Mouse (Mus musculus): ENCODE results near the gene Gpm6b. TPM values are rescaled to one million over a fixed set of nuclear protein-coding genes. Genes with fewer than 3 reads are reported as not detected.

Gene Gpm6b
- polyA plus RNA-seq, 1 experiment from 2014 or later = 260 TPM

GRCm38 (mm10) chrX:166338784-166339520 lies 100.2 kb downstream of the Gpm6b start:
- no peaks in the 10 kb centered on the region for H3K9me3 ChIP-seq (replicated peaks)
- H3K27me3 ChIP-seq (replicated peaks) = peaks cover 9% of the 10 kb centered on the region; the same call in 1 of the 2 replicates
- no peak overlapping the region for H3K27ac ChIP-seq (replicated peaks)
- 92% methylated on average over 9 of the region's 9 CpGs for WGBS
- no peaks in the 10 kb centered on the region for H3K36me3 ChIP-seq
- H3K4me2 ChIP-seq = no peak overlapping the region
- no peak for ATAC-seq (ENCODE audit: low FRiP score)
- H3K9ac ChIP-seq (replicated peaks) = no peak overlapping the region
- H3K4me3 ChIP-seq (replicated peaks) = no peak overlapping the region
- H3K4me1 ChIP-seq = no peaks in the 10 kb centered on the region

GRCm38 (mm10) chrX:166339911-166340310 lies 101.2 kb downstream of the Gpm6b start:
- Histone ChIP-seq H3K9ac (replicated peaks) (no peak overlapping the region), H3K4me3 (replicated peaks) (no peak overlapping the region), H3K27me3 (replicated peaks) (peaks cover 9% of the 10 kb centered on the region; the same call in 1 of the 2 replicates), H3K4me2 (no peak overlapping the region), H3K9me3 (replicated peaks) (no peaks in the 10 kb centered on the region), H3K4me1 (no peaks in the 10 kb centered on the region), H3K27ac (replicated peaks) (no peak overlapping the region), H3K36me3 (no peaks in the 10 kb centered on the region)
- ATAC-seq (ENCODE audit: low FRiP score) = no peak
- WGBS = 87% methylated on average over 4 of the region's 4 CpGs

- Histone ChIP-seq H3K4me1 (no peaks in the 10 kb centered on the region), H3K4me2 (no peak overlapping the region), H3K27ac (replicated peaks) (no peak overlapping the region), H3K27me3 (replicated peaks) (peaks cover 9% of the 10 kb centered on the region; the same call in 1 of the 2 replicates), H3K9ac (replicated peaks) (no peak overlapping the region), H3K36me3 (no peaks in the 10 kb centered on the region), H3K9me3 (replicated peaks) (no peaks in the 10 kb centered on the region), H3K4me3 (replicated peaks) (no peak overlapping the region)
- ATAC-seq (ENCODE audit: low FRiP score) = no peak
- WGBS = 83% methylated on average over 6 of the region's 6 CpGs
Measured at GRCm38 (mm10) chrX:166341795-166342194, 103.1 kb downstream of the Gpm6b start.

GRCm38 (mm10) chrX:166344228-166345015 lies 105.7 kb downstream of the Gpm6b start:
- H3K4me3 ChIP-seq (replicated peaks) = peak overlapping the region; percentile 44

GRCm38 (mm10) chrX:166348086-166348485 lies 109.4 kb downstream of the Gpm6b start:
- ATAC-seq (ENCODE audit: low FRiP score) = no peak
- H3K4me3 ChIP-seq (replicated peaks) = peak overlapping the region; percentile 35
- peak overlapping the region; percentile 51 for H3K4me2 ChIP-seq
- H3K27ac ChIP-seq (replicated peaks) = 0 out of 2 replicates have a peak overlapping the region, but pooled peaks have one; percentile 18
- no peaks in the 10 kb centered on the region for H3K36me3 ChIP-seq
- peak overlapping the region; percentile 20 for H3K9ac ChIP-seq (replicated peaks)
- H3K27me3 ChIP-seq (replicated peaks) = no peaks in the 10 kb centered on the region
- 29% methylated on average over 6 of the region's 6 CpGs for WGBS
- H3K9me3 ChIP-seq (replicated peaks) = no peaks in the 10 kb centered on the region
- peaks cover 12% of the 10 kb centered on the region for H3K4me1 ChIP-seq

More at GRCm38 (mm10) chrX:166344228-166345015, 105.7 kb downstream of the Gpm6b start:
- Histone ChIP-seq H3K36me3 (no peaks in the 10 kb centered on the region), H3K4me1 (peaks cover 3% of the 10 kb centered on the region; the same call in 1 of the 2 replicates), H3K9ac (replicated peaks) (peak overlapping the region; percentile 51), H3K27me3 (replicated peaks) (peaks cover 4% of the 10 kb centered on the region; the same call in 1 of the 2 replicates), H3K27ac (replicated peaks) (peak overlapping the region; percentile 86), H3K9me3 (replicated peaks) (no peaks in the 10 kb centered on the region), H3K4me2 (peak overlapping the region; percentile 51)
- 15% methylated on average over 10 of the region's 10 CpGs for WGBS
- ATAC-seq (ENCODE audit: low FRiP score) = peak; percentile 91

- 39% methylated on average over 4 of the region's 4 CpGs for WGBS
- H3K27ac ChIP-seq (replicated peaks) = no peak overlapping the region
Measured at GRCm38 (mm10) chrX:166348634-166349033, 109.9 kb downstream of the Gpm6b start.

GRCm38 (mm10) chrX:166351790-166352189 lies 113.1 kb downstream of the Gpm6b start:
- Histone ChIP-seq H3K9ac (replicated peaks) (no peak overlapping the region), H3K27ac (replicated peaks) (no peak overlapping the region), H3K4me2 (no peak overlapping the region), H3K4me1 (peaks cover 12% of the 10 kb centered on the region), H3K36me3 (no peaks in the 10 kb centered on the region), H3K9me3 (replicated peaks) (no peaks in the 10 kb centered on the region), H3K4me3 (replicated peaks) (no peak overlapping the region), H3K27me3 (replicated peaks) (peaks cover 2% of the 10 kb centered on the region; the same call in 1 of the 2 replicates)
- WGBS = 25% methylated on average over 6 of the region's 6 CpGs
- no peak; the same call in 1 of the 2 replicates for ATAC-seq (ENCODE audit: low FRiP score)

More at GRCm38 (mm10) chrX:166348634-166349033, 109.9 kb downstream of the Gpm6b start:
- peak overlapping the region; percentile 51 for H3K4me2 ChIP-seq
- H3K36me3 ChIP-seq = no peaks in the 10 kb centered on the region
- H3K27me3 ChIP-seq (replicated peaks) = no peaks in the 10 kb centered on the region
- no peak overlapping the region for H3K9ac ChIP-seq (replicated peaks)
- peaks cover 12% of the 10 kb centered on the region for H3K4me1 ChIP-seq
- H3K9me3 ChIP-seq (replicated peaks) = no peaks in the 10 kb centered on the region
- no peak for ATAC-seq (ENCODE audit: low FRiP score)
- peak overlapping the region; percentile 35; the same call in 1 of the 2 replicates for H3K4me3 ChIP-seq (replicated peaks)

- no peak for ATAC-seq (ENCODE audit: low FRiP score)
- H3K4me3 ChIP-seq (replicated peaks) = no peak overlapping the region
- WGBS = 66% methylated on average over 2 of the region's 2 CpGs
Measured at GRCm38 (mm10) chrX:166353412-166353811, 114.7 kb downstream of the Gpm6b start.

GRCm38 (mm10) chrX:166354913-166355312 lies 116.2 kb downstream of the Gpm6b start:
- Histone ChIP-seq H3K4me1 (peaks cover 5% of the 10 kb centered on the region; the same call in 1 of the 2 replicates), H3K36me3 (no peaks in the 10 kb centered on the region), H3K27ac (replicated peaks) (no peak overlapping the region), H3K27me3 (replicated peaks) (peaks cover 2% of the 10 kb centered on the region; the same call in 1 of the 2 replicates), H3K9ac (replicated peaks) (no peak overlapping the region), H3K9me3 (replicated peaks) (no peaks in the 10 kb centered on the region), H3K4me2 (no peak overlapping the region), H3K4me3 (replicated peaks) (no peak overlapping the region)
- WGBS = 74% methylated on average over 1 of the region's 1 CpGs
- ATAC-seq (ENCODE audit: low FRiP score) = no peak

More at GRCm38 (mm10) chrX:166353412-166353811, 114.7 kb downstream of the Gpm6b start:
- no peak overlapping the region for H3K27ac ChIP-seq (replicated peaks)
- H3K4me1 ChIP-seq = peaks cover 12% of the 10 kb centered on the region
- no peaks in the 10 kb centered on the region for H3K9me3 ChIP-seq (replicated peaks)
- H3K4me2 ChIP-seq = no peak overlapping the region
- no peak overlapping the region for H3K9ac ChIP-seq (replicated peaks)
- peaks cover 2% of the 10 kb centered on the region; the same call in 1 of the 2 replicates for H3K27me3 ChIP-seq (replicated peaks)
- H3K36me3 ChIP-seq = no peaks in the 10 kb centered on the region

- H3K27ac ChIP-seq (replicated peaks) = no peak overlapping the region
- ATAC-seq (ENCODE audit: low FRiP score) = no peak
- H3K4me2 ChIP-seq = no peak overlapping the region
- no peaks in the 10 kb centered on the region for H3K36me3 ChIP-seq
- no peaks in the 10 kb centered on the region for H3K4me1 ChIP-seq
- no peaks in the 10 kb centered on the region for H3K9me3 ChIP-seq (replicated peaks)
- peaks cover 2% of the 10 kb centered on the region; the same call in 1 of the 2 replicates for H3K27me3 ChIP-seq (replicated peaks)
- no peak overlapping the region for H3K9ac ChIP-seq (replicated peaks)
- H3K4me3 ChIP-seq (replicated peaks) = no peak overlapping the region
- WGBS = 94% methylated on average over 3 of the region's 3 CpGs
Measured at GRCm38 (mm10) chrX:166356276-166356675, 117.6 kb downstream of the Gpm6b start.

- 70% methylated on average over 2 of the region's 2 CpGs for WGBS
- H3K36me3 ChIP-seq = no peaks in the 10 kb centered on the region
- H3K4me2 ChIP-seq = no peak overlapping the region
- no peak overlapping the region for H3K4me3 ChIP-seq (replicated peaks)
- H3K9ac ChIP-seq (replicated peaks) = no peak overlapping the region
- no peak for ATAC-seq (ENCODE audit: low FRiP score)
- H3K27me3 ChIP-seq (replicated peaks) = peaks cover 2% of the 10 kb centered on the region; the same call in 1 of the 2 replicates
- H3K9me3 ChIP-seq (replicated peaks) = no peaks in the 10 kb centered on the region
- no peak overlapping the region for H3K27ac ChIP-seq (replicated peaks)
- H3K4me1 ChIP-seq = no peaks in the 10 kb centered on the region
Measured at GRCm38 (mm10) chrX:166358955-166359354, 120.2 kb downstream of the Gpm6b start.

Measured in neural tube, embryonic 15.5 days (tissue).